Mouse (Mus musculus): ENCODE measurements around the gene Slc38a6.

Gene Slc38a6

DNA sequence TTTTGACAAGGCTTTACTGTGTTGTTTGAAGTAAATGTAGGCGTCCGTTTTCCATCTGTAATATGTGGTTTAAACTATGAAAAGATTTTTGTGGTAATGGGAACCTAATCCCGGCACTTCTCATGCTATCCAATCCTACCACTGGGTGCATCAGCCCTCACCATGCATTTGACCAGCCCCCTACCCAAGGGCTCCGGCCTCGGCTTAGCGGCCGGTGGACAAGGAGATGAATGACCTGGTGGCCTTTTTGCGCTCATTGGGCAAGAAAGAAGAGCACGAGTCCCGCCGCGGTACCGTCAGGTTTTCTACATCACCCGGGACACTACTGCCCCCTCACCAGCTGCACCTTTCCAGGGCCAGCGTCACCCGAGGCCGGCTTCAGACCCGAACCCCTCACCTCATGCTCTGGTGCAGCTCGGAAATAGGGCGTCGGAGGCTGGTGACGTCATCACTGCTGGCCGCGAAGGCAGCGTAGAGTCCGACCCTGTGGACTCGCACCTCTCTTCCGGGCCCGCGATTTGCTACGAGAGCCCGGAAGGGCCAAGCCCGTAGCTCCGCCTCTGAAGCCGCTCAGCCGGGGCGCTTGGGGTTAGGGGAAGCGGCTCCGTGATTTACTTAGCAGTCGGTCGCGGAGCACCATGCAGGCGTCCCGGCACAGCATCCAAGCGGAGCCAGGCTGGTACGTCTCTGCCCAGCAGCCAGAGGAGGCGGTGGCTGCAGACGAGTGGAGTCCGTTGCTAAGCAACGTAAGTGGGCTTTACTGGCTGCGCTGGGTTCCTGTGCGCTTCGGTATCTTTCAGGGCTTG lies at the start of gene Slc38a6, which contains the start of gene Trmt5:
Gene Slc38a6, plus strand, starts transcription at position 493 of the 806 bp plus-strand sequence.
Gene Trmt5, minus strand, starts transcription at position 424 of the 806 bp plus-strand sequence.
- peak; percentile 82 to 83 for DNase-seq (ENCODE audit: low spot score in 2 of 2)

DNA sequence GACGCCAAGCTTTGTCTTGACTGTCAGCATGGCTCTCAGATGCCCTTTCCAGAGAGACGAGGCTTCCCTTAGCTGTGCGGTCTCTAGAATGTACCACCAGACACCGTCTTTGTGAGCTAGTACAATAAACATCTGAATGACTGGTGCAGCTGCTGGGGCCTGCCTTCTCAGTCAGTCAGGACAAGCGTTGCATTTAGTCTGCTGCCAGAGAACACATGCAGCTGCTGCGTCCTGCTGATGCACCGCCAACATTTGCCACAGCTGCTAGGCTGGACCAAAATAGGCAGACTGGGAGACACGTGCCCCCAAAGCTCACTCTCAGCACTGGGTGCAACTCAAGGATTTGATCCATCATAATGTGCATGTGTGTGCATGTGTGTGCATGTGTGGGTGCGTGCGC lies 44.6 kb upstream of the Slc38a6 start:
- DNase-seq (ENCODE audit: low spot score in 2 of 2) = no peak

DNA sequence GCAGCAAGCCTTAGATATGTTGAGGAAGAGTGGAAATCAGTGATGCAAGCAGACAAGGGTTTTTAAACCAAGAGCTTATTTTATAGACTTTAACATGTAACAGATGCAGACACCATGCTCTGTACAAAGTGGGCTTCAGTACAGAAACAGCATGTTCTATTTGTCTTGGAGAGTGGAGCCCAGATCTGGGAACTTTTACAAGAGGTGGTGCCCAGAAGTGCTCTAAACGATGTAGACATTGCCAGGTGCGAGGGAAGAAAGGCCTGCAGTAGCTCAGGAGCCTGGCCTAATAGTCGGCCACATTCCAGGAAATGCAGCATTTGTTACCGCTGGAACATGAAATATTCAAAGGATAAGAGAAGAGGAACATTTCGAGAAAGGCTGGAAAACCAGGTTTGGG lies 40.9 kb upstream of the Slc38a6 start:
- DNase-seq (ENCODE audit: low spot score in 2 of 2) = no peak

DNA sequence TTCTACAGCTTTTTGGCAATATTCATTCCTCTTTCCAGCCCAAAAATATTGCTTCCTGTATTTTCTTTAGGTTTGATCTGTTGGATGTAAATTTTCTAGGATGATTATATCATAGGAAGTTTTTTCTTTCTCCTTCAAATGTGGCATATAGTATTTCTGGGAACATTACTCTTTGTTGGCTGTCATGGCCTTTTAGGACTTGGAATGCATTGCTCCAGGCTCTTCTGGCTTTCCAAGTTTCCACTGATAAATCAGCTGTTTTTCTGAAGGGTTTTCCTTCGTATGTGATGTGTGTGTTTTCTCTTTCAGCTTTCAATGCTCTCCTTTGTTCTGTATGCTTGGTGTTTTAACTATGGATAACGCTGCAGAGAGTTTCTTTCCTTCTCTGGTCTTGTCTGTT lies 31.6 kb upstream of the Slc38a6 start:
- no peak for DNase-seq (ENCODE audit: low spot score in 2 of 2)

DNA sequence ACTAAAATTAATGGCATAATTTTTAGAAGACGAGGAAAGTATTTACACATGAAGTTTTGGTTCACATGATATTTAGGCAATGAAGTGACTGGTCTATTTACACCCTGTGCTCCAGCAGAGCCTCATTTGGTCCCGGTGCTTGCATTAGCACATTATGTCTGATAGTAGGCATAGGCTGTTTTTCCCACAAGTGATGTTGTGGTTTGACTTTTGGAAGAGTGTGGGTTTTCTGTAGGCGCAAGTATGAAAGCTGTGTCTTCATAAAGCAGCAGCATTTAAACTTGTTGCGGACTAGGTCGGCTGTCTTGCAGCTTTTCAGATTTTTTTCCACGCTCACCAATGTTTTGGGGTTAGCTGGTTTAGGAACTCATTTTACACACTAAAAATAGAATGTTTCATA lies 27.3 kb upstream of the Slc38a6 start:
- DNase-seq (ENCODE audit: low spot score in 2 of 2) = no peak

DNA sequence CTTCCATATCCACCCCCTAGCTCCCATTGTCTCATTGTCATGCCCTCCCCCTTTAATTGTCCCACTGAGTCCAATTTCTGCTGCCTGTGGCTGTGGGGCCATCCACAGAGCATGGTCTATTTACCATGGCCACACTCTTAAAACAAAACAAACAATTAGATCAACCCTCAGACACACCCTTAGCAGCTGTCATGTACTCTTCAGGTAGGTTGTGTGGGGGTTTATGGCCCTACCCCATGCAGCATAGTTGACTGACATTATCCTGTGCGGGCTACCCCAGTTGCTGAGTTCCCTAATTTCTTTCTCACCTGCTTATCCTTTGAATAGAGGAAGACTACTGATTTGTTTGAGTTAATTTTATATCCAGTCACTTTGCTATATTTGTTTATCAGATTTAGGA lies 26.2 kb upstream of the Slc38a6 start:
- no peak for DNase-seq (ENCODE audit: low spot score in 2 of 2)

DNA sequence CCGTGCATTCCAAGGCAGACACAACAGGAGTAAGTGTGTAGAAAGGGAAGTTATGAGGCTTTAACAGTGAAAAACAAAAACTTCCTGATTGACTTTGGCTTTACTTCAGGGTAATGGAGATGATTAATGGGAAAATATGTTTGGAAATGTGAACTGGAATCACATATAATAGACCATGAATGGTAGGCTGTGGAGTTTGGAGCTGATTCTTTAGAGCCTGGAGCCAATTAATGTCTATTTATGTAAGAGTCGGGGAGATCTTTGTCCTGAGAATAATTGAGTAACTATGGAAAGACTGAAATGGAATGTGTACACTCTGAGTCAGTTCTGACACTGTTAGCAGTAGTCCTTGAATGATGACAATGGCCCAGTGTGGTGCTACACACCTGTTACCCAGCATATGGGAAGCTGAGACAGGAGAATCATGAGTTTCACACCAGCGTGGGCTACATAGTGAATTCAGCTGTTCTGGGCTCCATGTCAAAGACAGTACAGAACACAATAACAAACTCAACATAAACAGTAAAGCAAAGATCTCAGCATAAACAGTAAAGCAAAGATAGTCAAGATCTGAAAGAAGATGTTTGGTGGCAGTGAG lies 21.1 kb upstream of the Slc38a6 start:
- DNase-seq (ENCODE audit: low spot score in 2 of 2) = no peak

DNA sequence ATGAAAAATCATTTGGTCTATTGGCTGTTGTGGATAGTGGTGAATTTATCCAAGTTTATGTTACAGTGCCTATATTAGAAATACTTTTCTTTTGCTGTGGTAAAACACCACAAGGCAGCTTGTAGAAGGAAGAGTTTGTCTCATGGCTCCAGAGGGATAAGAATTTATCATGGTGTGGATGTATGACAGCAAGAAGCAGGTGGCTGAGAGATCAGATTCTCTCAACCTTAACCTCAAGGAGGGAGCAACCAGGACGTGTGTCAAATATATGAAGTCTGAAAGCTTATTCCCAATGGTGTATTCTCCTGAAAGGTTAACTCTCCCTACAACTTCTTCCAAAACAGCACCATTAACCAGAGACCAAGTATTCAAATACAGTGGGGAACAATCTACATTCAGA lies 20.0 kb upstream of the Slc38a6 start:
- DNase-seq (ENCODE audit: low spot score in 2 of 2) = no peak

DNA sequence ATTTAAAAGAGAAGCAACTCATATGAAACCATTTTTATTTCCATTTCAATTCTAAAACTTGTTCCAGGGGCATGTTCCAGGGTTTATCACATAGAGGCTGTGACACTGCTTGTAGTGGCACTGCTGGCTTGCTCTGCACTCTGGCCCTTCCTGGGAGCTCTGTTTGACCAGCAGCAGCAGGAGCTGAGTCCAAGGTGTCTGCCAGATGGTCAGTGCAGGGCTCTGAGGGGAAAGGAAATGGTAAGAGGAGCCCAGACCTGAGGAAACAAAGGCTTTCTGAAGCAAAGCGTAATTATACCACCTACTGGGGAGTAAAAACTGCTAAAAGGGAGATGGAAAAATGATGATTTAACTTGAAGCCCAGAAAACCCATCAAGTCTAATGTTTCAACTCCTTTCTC lies 18.1 kb upstream of the Slc38a6 start:
- no peak for DNase-seq (ENCODE audit: low spot score in 2 of 2)

DNA sequence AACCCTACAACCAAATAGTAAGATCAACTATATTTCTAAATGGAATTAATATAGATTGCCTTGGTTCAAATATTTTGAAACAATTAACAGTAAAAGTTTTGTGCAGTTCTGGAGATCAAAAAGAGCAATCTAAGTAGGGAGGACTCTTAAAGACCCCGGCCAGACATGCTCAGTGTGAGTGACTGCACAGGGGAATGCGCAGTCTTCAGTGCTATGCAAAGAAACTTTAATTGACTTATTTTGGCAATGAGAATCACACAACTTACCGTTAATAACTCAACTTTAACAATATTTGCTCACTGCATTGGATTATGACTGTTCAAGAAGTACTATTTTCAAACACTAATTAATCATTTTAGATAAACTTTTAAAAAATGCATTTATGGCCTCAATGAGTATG lies 17.0 kb upstream of the Slc38a6 start:
- no peak for DNase-seq (ENCODE audit: low spot score in 2 of 2)

DNA sequence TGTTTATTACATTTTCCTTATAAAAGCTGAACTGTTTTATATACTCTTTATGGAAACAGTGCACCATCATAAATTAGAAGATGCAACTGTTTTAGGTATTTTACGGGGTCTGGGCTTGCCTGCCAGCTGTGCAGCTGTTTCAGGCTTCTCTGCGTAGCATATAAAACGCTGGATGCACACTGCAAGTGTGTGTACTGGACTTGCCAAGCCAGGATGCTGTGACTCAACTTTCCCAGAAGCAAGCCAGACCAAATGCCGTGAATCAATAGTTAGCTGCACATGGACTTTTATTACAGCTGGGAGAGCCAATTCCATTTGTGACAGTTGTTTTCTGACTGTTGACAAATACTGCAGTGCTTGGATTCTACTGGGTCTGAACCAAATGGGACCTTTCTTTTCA lies 16.6 kb upstream of the Slc38a6 start:
- DNase-seq (ENCODE audit: low spot score in 2 of 2) = no peak

DNA sequence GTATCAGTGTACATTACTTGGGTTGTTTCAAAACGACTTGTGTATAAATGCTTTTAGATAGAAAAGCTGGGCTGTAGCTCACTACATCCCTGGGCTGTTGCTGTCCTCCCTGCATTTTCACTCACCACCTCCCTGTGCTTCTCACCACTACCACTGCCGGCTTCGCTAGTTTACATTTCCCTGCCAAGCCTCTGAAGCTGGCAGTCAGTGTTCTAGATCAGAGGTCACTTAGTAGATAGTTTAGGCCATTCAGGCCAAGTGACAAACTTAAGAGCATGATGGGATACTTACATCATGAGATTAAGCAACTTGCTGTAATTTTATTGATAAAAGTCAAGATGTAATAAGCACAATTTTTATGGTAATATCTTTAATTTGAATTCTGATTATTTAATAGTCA lies 11.7 kb upstream of the Slc38a6 start:
- DNase-seq (ENCODE audit: low spot score in 2 of 2) = no peak

DNA sequence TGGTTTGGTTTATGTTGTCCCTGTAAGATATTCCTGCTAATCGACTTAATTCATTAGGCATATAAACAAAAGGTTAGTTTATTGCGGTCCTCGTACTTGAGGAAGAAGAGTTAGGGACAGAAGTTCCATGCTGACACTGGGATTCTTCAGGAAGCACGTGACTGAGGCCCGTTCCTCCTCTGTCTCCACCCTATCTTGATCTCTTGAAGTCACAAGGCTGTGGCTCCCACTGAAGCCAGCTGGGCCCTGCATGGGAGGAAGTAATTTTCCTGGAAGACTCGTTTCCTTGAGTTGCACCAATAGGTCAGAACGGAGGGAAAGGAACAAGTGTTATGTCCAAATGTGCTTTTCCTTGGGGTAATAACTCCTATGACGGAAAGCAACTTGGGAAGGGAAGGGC lies 1.0 kb downstream of the Slc38a6 start:
- DNase-seq (ENCODE audit: low spot score in 2 of 2) = no peak

DNA sequence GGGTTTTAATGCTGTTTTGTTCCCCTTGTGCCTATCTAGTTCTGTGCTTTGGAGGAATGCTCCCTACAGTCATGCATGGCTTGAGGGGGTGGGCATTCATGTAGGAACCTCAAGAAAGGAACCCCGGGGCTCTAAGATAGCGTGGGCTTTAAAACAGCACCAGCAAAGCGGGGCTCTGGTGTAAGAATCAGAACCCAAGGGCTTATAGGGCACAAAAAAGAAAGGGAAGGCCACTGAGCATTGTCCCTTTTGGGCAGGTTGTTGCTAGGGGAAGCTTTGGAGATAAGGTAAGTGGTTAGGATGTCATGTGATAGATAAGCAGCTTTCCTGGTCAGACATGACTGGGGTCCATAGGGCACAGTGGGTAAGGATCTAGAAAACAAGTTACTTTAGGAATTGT lies 2.0 kb downstream of the Slc38a6 start:
- DNase-seq (ENCODE audit: low spot score in 2 of 2) = no peak

DNA sequence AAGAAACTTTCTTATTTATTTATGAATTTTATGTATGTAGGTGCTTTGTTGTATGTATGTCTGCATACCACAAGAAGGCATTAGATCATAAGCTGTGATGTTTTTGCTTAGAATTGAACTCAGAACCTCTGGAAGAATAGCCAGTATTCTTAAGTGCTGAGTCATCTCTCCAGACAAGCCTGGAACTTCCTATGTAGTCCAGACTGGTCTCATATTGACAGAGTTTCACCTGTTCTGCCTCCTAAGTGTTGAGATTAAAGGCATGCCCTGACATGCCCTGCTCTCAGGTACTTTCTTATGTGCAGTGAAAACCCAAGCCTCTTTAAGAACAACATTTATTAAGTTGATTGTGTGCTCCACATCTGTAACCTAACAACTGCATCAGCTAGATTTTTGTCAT lies 8.3 kb downstream of the Slc38a6 start:
- no peak for DNase-seq (ENCODE audit: low spot score in 2 of 2)

DNA sequence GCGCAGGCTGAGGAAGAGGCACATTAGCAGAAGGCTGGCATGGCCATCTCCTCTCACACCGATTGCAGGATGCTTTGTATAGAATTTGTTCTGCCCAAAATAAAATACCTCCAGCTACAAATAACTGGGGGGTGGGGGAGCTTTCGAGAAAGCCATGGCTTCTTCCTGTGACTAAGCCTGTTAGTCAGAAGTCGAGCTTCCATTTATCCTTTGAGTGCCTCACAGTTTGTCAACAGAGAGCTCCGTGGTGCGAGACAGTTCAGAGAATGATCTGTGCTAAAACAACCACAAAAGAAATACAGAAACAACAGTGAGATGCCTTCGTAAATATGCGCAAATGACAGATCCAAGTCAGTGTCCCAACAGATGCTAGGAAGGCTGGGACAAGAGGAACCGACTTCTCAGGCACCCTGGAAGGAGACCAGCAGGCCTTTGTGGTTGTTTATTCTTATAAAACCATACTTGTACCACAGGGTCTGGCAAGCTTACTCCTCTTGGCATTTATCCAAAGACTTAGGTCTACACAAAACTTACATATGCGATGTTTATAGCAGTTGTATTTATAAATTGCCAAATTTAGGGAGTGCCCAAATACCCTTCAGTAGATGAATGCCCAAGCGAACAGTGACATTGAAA lies 9.0 kb downstream of the Slc38a6 start:
- DNase-seq (ENCODE audit: low spot score in 2 of 2) = no peak

DNA sequence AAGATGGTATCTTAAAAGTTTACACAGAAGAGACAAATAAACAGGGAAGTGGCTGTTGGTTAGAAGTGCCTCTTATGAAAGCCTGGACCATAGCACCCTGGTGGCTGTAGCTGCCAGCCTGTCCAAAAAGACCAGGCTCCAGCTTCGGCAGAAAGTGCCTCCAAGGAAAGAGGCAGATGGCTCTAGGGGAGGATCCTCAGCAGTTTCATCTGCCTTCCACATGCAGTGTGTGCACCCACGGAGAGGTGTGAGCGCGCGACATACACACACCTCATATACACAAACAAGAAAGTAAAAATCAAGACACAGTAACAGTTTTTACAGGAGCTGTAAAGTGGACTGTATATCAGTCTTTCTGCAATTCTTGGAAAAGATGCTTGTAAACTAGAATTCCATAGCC lies 12.0 kb downstream of the Slc38a6 start:
- no peak for DNase-seq (ENCODE audit: low spot score in 2 of 2)

DNA sequence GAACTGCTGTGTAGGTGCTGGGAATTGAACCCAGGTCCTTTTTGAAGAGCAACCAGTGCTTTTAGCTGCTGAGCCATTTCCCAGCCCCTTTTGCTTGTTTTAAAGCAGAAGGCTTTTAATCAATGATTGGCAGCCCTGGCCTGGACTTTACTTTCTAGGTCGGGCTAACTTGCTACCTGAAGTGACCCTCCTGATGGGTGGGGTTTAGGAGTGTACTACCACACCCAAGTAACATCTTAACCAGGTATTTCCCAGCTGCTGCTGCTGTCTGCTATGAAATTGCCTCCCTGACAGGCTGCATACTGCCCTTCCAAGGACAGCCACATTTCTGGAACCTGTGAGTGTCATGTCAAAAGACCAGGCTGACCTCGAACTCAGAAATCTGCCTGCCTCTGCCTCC lies 14.0 kb downstream of the Slc38a6 start:
- no peak for DNase-seq (ENCODE audit: low spot score in 2 of 2)

DNA sequence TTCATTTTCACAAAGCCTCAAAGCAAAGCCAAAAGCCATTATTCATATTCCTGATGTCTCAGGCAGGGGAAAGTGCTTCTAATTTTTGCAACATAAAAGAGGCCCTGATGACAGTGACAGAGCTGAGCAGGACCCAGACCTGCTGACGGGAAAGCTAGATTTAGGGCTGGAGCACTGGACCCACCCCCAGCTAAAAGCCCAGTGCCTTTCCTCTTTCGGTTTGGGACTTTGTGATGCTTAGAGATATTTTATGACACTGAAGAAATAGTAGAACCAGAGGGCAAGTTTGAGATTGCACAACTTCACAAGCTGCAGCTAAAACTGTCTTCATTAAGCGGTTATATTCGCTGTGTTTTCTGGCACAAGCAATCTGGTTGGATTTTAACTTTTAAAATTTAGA lies 18.1 kb downstream of the Slc38a6 start:
- DNase-seq (ENCODE audit: low spot score in 2 of 2) = no peak

DNA sequence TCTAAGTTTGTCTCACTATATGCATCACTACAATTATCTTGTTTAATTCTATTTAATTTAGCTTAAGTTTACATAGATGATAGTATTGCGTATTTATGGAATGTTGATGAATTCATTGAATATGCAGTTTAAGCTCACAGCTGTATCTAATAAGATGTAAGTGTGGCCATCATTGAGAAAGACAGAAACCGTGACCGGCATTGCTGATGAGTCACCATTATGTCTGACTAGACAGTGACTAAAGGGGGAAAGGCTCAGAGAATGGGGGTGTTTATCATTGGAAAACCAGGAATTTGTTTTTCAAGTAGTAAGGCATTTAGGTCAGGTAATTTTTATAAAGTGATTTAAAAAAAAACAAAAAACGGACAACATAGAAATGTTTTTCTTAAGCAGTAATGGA lies 21.2 kb downstream of the Slc38a6 start:
- no peak for DNase-seq (ENCODE audit: low spot score in 2 of 2)

DNA sequence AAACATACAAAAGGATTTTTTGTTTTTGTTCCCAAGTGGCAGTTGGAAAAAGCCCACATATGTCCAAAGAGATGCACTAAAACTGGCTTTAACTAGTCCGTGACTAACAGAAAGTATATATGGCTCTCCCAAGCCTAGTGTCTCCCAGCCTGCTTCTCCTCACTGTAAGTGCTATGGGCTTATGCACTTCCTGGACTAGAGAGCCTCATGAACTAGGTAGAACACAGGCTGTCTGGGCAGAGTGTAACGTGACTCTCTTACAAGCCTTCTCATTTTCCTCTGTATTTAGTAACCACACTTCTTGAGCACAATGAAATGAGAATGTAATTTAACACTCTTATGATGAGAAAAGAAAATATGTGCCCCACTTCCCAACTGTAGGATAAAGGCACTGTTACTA lies 22.1 kb downstream of the Slc38a6 start:
- no peak for DNase-seq (ENCODE audit: low spot score in 2 of 2)

DNA sequence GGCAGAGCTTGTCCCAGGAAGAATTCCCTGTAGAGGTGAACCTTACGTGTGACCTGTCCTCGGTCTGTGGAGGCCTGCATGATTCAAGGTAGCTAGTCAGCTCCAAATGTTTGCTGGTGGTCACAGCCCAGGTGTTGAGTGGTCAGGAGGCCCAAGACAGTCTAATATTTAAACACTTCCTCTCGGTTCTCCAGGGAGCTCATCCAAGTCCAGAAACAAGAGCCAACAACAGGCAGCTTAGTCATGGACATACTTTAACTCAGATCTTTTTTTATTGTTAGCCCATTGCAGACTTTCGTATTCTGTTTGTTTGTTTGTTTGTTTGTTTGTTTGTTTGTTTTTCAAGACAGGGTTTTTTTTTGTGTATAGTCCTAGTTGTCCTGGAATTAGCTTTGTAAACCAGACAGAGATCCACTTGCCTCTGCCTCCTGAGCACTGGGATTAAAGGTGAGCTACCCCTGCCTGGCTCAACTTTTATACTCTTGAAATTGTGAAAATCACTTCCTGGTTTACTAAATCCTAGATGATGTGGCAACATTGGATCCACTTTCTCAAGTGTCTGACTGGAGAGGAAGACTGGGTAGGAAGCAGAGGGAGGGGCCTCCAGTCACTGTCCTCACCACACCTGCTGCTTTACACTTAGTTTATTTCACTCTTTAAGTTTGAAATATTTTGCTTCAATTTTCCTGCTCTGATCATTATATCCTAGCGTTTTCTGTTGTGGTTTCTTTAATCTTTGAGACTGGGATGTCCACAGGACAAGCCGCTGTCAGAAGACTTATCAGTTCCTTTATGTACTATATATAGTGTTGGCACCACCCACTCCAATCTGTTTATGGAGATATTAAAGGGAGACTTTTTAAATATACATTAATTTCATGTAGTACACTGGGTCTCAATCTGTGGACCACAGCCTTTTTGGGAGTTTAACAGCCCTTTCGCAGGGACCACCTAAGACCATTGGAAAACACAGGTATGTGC lies 31.4 kb downstream of the Slc38a6 start:
- no peak for DNase-seq (ENCODE audit: low spot score in 2 of 2)
